Mouse (Mus musculus) MEL (cell line): ENCODE measurements around the gene Ift81.

Experiments used
- CTCF ChIP-seq, 3 experiments: IDR thresholded peaks in 2 of 3; conservative IDR thresholded peaks in 1 of 3; 2 replicates each; pipeline ENCODE4 v1.5.1; 2011 to 2012; ENCODE audit warnings: low read length in 3 of 3, low read depth in 2 of 3, mild to moderate bottlenecking in 2 of 3, improper control_type of control experiment in 1 of 3, inconsistent platforms in 1 of 3, mixed read lengths in 1 of 3, moderate library complexity in 1 of 3; ENCODE audit not compliant: control insufficient read depth in 1 of 3, insufficient read depth in 1 of 3, poor library complexity in 1 of 3, severe bottlenecking in 1 of 3
- ELF1 ChIP-seq: IDR thresholded peaks from 2 replicates; pipeline ENCODE4 v1.6.1; 2014; ENCODE audit warnings: low read depth, mild to moderate bottlenecking, inconsistent platforms, low read length, improper control_type of control experiment, moderate library complexity
- GABPA ChIP-seq: IDR thresholded peaks from 2 replicates; pipeline ENCODE4 v1.6.1; 2012; ENCODE audit warnings: low read depth, mild to moderate bottlenecking, inconsistent platforms, low read length, improper control_type of control experiment, moderate library complexity
- GATA1 ChIP-seq: IDR thresholded peaks from 2 replicates; pipeline ENCODE4 v1.6.1; 2011; ENCODE audit warnings: low read depth, low read length, improper control_type of control experiment
- JUND ChIP-seq: IDR thresholded peaks from 2 replicates; pipeline ENCODE4 v1.6.1; 2011; ENCODE audit warnings: low read depth, mild to moderate bottlenecking, improper control_type of control experiment, low read length
- POLR2A ChIP-seq, 2 experiments: IDR thresholded peaks; 2 replicates each; pipeline ENCODE4 v1.6.1; 2011 to 2012; ENCODE audit warnings: low read length in 2 of 2, mild to moderate bottlenecking in 2 of 2, control low read depth in 1 of 2, improper control_type of control experiment in 1 of 2, low read depth in 1 of 2, moderate library complexity in 1 of 2; ENCODE audit not compliant: control insufficient read depth in 1 of 2, insufficient read depth in 1 of 2, poor library complexity in 1 of 2
- ZKSCAN1 ChIP-seq: IDR thresholded peaks from 2 replicates; pipeline ENCODE4 v1.6.1; 2012; ENCODE audit warnings: low read depth, mild to moderate bottlenecking, inconsistent platforms, low read length, improper control_type of control experiment, moderate library complexity

GRCm38 (mm10) chr5:122647256-122647924 is 33.1 kb upstream of the Ift81 start:
- TF ChIP-seq JUND (no peak), GATA1 (no peak), CTCF (IDR thresholded peaks at IDR 0.05 in 2 of 3, conservative IDR thresholded peaks at IDR 0.05 in 1 of 3; ENCODE audit: control insufficient read depth in 1 of 3, insufficient read depth in 1 of 3, low read depth in 2 of 3, low read length in 3 of 3, poor library complexity in 1 of 3, severe bottlenecking in 1 of 3) (no peak), ELF1 (no peak), ZKSCAN1 (no peak), GABPA (no peak), POLR2A (IDR thresholded peaks at IDR 0.05; ENCODE audit: control insufficient read depth in 1 of 2, insufficient read depth in 1 of 2, low read depth in 1 of 2, low read length in 2 of 2, poor library complexity in 1 of 2) (0 out of 4 replicates have a peak, but pooled peaks of 1 of the 2 experiments have one; percentile 50)
